Mouse (Mus musculus): ENCODE measurements at regions not wholly inside any gene's neighbourhood (a gene's known extent, or its start where the extent isn't known, plus 50 kb on each side); places are given as distances from the start of the nearest gene placed in this dataset.

DNA sequence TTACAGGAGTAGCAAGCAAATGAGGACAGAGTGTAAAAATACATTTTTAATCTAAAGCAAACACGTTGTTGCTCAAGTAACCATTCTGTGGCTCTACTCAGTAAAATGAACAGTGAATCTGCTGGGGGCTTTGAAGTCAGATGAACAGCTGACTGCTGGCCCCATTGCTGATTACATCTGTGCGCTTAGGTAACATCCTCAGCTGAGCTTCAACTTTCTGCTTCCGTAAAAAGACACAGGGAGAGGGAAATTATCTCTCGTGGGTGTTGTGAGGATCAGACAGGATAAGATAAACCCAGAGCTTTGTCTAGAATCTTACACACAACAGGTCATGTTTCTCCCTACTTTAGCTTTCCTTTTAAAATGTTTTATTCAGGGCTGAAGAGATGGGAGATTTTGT is 74.0 kb downstream of the Emp1 start:
- no peak for TF ChIP-seq CTCF (IDR thresholded peaks at IDR 0.05; ENCODE audit: insufficient read depth, low read length)
- TF ChIP-seq POLR2A (IDR thresholded peaks at IDR 0.05; ENCODE audit: borderline replicate concordance, extremely low read depth, low read depth, low read length): no peak
